Mouse (Mus musculus) lung, postnatal 0 days (tissue): ENCODE measurements around the gene Rpl13a.

Source experiments
- CTCF ChIP-seq: IDR thresholded peaks from 2 replicates; pipeline ENCODE4 v1.5.1; 2016; ENCODE audit warnings: antibody characterized with exemption, mild to moderate bottlenecking
- EP300 ChIP-seq: IDR thresholded peaks from 2 replicates; pipeline ENCODE4 v1.6.1; 2016; ENCODE audit warnings: antibody characterized with exemption, mild to moderate bottlenecking, control low read depth

GRCm38 (mm10) chr7:45155590-45155989 lies 27.0 kb upstream of the Rpl13a start:
- no peak for TF ChIP-seq CTCF
- no peak for TF ChIP-seq EP300
